Mouse (Mus musculus): ENCODE measurements around the gene Myoz2. TPM values are rescaled to one million over a fixed set of nuclear protein-coding genes. Genes with fewer than 3 reads are reported as not detected.

Myoz2 gene
- total and polyA plus RNA-seq, 3 experiments: 691 to 1,834 (median 1,454) TPM

GRCm38 (mm10) chr3:123025634-123026033 lies 9.2 kb downstream of the Myoz2 start:
- Histone ChIP-seq H3K27ac (no peak overlapping the region), H3K4me3 (no peak overlapping the region), H3K79me2 (replicated peaks; ENCODE audit: control insufficient read depth, insufficient read depth, low read length) (no peaks in the 10 kb centered on the region; the same call in 1 of the 2 replicates), H3K27me3 (ENCODE audit: control insufficient read depth, insufficient read depth, low read length) (no peaks in the 10 kb centered on the region), H3K9ac (ENCODE audit: low read depth, low read length) (no peak overlapping the region), H3K4me1 (ENCODE audit: control insufficient read depth, insufficient read depth, low read length) (no peaks in the 10 kb centered on the region; the same call in none of the 2 replicates), H3K36me3 (ENCODE audit: control insufficient read depth, insufficient read depth, low read length) (peaks cover 34% of the 10 kb centered on the region)
- DNase-seq: no peak
- WGBS: 66% methylated on average over 3 of the region's 3 CpGs
- intact Hi-C loops (cut with DNase I): no loop called here
- TF ChIP-seq CTCF (IDR thresholded peaks at IDR 0.05) (no peak), EP300 (IDR thresholded peaks at IDR 0.05; ENCODE audit: insufficient read depth, low read depth, low read length) (no peak), POLR2A (IDR thresholded peaks at IDR 0.05; ENCODE audit: insufficient read depth, low read depth, low read length) (no peak)

DNA sequence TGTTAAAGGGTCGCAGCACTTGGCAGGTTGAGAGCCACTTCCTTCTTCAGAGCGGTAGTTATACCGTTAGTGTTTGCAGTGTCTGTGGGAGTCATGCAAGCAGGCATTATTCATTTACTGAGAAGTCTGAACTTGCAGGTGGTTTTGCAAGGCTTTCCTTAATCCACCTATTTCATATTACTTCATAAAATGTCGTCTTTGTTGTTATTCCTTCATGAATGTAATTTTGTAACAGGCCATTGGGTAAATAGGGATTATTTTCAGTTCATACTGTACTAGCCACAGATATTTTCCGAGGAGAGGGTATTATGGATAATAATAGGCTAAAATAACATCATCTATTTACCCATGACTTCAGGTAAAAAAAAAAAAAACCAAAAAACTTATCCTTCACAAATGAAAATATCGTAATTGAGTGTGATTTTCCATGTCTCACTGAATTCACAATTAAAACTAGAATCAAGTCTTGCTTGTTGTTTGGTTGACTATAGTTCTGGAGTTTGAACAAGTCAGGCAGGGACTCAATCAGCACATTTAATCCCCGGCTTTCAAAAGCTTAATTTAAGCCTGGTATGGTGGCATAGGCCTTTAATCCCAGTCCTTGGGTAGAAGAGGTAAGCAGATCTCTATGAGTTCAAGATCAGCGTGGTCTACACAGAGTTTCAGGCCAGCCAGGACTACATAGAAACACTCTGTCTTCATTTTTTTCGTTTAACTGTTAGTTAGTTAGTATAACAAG lies 10.2 kb downstream of the Myoz2 start:
- WGBS: 67% methylated on average over 9 of the region's 9 CpGs
- Histone ChIP-seq H3K4me1 (ENCODE audit: control insufficient read depth, insufficient read depth, low read length) (no peaks in the 10 kb centered on the region; the same call in none of the 2 replicates), H3K79me2 (replicated peaks; ENCODE audit: control insufficient read depth, insufficient read depth, low read length) (no peaks in the 10 kb centered on the region; the same call in 1 of the 2 replicates), H3K27me3 (ENCODE audit: control insufficient read depth, insufficient read depth, low read length) (no peaks in the 10 kb centered on the region), H3K36me3 (ENCODE audit: control insufficient read depth, insufficient read depth, low read length) (peaks cover 35% of the 10 kb centered on the region), H3K27ac (no peak overlapping the region), H3K9ac (ENCODE audit: low read depth, low read length) (no peak overlapping the region), H3K4me3 (no peak overlapping the region)
- TF ChIP-seq EP300 (IDR thresholded peaks at IDR 0.05; ENCODE audit: insufficient read depth, low read depth, low read length) (no peak), POLR2A (IDR thresholded peaks at IDR 0.05; ENCODE audit: insufficient read depth, low read depth, low read length) (no peak), CTCF (IDR thresholded peaks at IDR 0.05) (no peak)
- DNase-seq: no peak
- intact Hi-C loops (cut with DNase I): no loop called here

DNA sequence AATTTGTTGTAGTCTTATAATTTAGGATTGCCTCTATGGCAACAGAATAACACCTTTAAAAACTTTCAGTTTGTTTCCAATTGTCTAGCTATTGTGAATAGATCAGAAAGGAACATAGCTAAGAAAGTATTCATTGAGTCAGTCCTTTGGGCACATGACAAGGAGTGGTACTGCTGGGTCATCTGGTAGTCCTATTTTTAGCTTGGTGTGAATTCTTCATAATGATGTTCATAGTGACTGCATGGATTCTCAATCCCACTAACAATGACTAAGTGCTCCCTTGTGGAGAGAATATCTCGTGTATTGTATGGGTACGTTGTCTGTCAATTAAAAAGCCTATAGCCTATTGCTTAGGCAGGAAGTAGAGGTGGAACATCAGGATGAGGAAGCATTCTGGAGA lies 16.0 kb downstream of the Myoz2 start:
- H3K9ac ChIP-seq (ENCODE audit: low read depth, low read length): no peak overlapping the region
- peak overlapping the region; percentile 61 for H3K27ac ChIP-seq

DNA sequence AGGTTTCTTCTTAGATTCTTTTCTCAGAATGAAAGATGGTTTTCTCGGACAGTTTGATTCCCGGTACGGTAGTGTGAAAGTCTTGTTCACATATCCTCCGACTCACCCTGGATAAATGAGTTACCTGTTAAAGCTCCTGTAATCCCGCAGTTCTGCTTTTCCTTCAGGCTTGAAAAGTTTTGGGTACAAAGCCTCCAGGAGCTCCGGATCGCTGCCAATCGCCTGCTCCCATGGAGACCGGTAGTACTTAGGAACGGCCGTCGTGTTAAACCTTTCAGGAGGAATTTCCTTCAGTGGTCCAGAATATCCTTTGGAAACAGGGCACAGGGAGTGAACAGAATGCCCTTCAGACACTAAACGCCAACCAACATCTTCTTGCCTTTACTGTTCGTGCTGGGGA lies 21.3 kb downstream of the Myoz2 start:
- Histone ChIP-seq H3K4me1 (ENCODE audit: control insufficient read depth, insufficient read depth, low read length) (no peaks in the 10 kb centered on the region; the same call in 1 of the 2 replicates), H3K79me2 (replicated peaks; ENCODE audit: control insufficient read depth, insufficient read depth, low read length) (no peaks in the 10 kb centered on the region; the same call in 1 of the 2 replicates), H3K36me3 (ENCODE audit: control insufficient read depth, insufficient read depth, low read length) (peaks cover 3% of the 10 kb centered on the region; the same call in 1 of the 2 replicates), H3K27ac (no peak overlapping the region), H3K4me3 (no peak overlapping the region), H3K27me3 (ENCODE audit: control insufficient read depth, insufficient read depth, low read length) (no peaks in the 10 kb centered on the region), H3K9ac (ENCODE audit: low read depth, low read length) (no peak overlapping the region)
- DNase-seq: no peak
- TF ChIP-seq EP300 (IDR thresholded peaks at IDR 0.05; ENCODE audit: insufficient read depth, low read depth, low read length) (no peak), CTCF (IDR thresholded peaks at IDR 0.05) (no peak), POLR2A (IDR thresholded peaks at IDR 0.05; ENCODE audit: insufficient read depth, low read depth, low read length) (no peak)
- intact Hi-C loops (cut with DNase I): no loop called here
- 91% methylated on average over 14 of the region's 14 CpGs for WGBS

More for the DNA sequence above, 16.0 kb downstream of the Myoz2 start:
- Histone ChIP-seq H3K36me3 (ENCODE audit: control insufficient read depth, insufficient read depth, low read length) (peaks cover 14% of the 10 kb centered on the region), H3K79me2 (replicated peaks; ENCODE audit: control insufficient read depth, insufficient read depth, low read length) (no peaks in the 10 kb centered on the region), H3K4me1 (ENCODE audit: control insufficient read depth, insufficient read depth, low read length) (no peaks in the 10 kb centered on the region; the same call in 1 of the 2 replicates), H3K4me3 (no peak overlapping the region), H3K27me3 (ENCODE audit: control insufficient read depth, insufficient read depth, low read length) (no peaks in the 10 kb centered on the region)
- intact Hi-C loops (cut with DNase I): no loop called here
- TF ChIP-seq EP300 (IDR thresholded peaks at IDR 0.05; ENCODE audit: insufficient read depth, low read depth, low read length) (no peak), POLR2A (IDR thresholded peaks at IDR 0.05; ENCODE audit: insufficient read depth, low read depth, low read length) (no peak), CTCF (IDR thresholded peaks at IDR 0.05) (no peak)
- 44% methylated on average over 2 of the region's 2 CpGs for WGBS
- DNase-seq: no peak

DNA sequence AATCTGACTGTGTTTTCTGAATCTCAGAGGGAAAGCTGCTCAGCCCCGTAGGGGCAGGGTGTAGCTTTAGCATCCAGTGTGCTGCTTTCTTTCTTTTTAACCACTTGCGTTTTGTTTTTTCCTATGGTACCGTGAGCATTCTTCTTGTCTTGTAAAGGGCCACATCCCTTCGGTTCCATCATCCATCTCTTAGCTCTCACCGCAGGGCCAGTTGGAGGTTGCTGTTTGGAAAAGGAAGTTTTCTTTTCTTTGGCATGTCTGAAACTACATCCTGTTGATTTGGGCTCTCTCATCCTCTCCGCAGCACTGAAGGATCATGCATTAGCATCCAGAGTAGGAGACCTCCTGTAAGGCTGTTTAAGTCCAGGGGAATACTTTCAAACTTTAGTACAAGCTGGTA lies 25.4 kb downstream of the Myoz2 start:
- Histone ChIP-seq H3K27me3 (ENCODE audit: control insufficient read depth, insufficient read depth, low read length) (no peaks in the 10 kb centered on the region), H3K4me3 (no peak overlapping the region), H3K36me3 (ENCODE audit: control insufficient read depth, insufficient read depth, low read length) (peaks cover 3% of the 10 kb centered on the region; the same call in 1 of the 2 replicates), H3K4me1 (ENCODE audit: control insufficient read depth, insufficient read depth, low read length) (no peaks in the 10 kb centered on the region), H3K9ac (ENCODE audit: low read depth, low read length) (no peak overlapping the region), H3K79me2 (replicated peaks; ENCODE audit: control insufficient read depth, insufficient read depth, low read length) (no peaks in the 10 kb centered on the region; the same call in 1 of the 2 replicates), H3K27ac (no peak overlapping the region; the same call in 1 of the 2 replicates)
- DNase-seq: no peak
- TF ChIP-seq EP300 (IDR thresholded peaks at IDR 0.05; ENCODE audit: insufficient read depth, low read depth, low read length) (no peak), POLR2A (IDR thresholded peaks at IDR 0.05; ENCODE audit: insufficient read depth, low read depth, low read length) (no peak), CTCF (IDR thresholded peaks at IDR 0.05) (no peak)
- intact Hi-C loops (cut with DNase I): no loop called here
- WGBS: 33% methylated on average over 6 of the region's 6 CpGs

- Histone ChIP-seq H3K36me3 (ENCODE audit: control insufficient read depth, insufficient read depth, low read length) (peaks cover 3% of the 10 kb centered on the region; the same call in 1 of the 2 replicates), H3K79me2 (replicated peaks; ENCODE audit: control insufficient read depth, insufficient read depth, low read length) (no peaks in the 10 kb centered on the region; the same call in 1 of the 2 replicates), H3K4me3 (no peak overlapping the region), H3K27me3 (ENCODE audit: control insufficient read depth, insufficient read depth, low read length) (no peaks in the 10 kb centered on the region), H3K4me1 (ENCODE audit: control insufficient read depth, insufficient read depth, low read length) (no peaks in the 10 kb centered on the region), H3K9ac (ENCODE audit: low read depth, low read length) (no peak overlapping the region), H3K27ac (no peak overlapping the region)
- no peak for TF ChIP-seq CTCF (IDR thresholded peaks at IDR 0.05)
- TF ChIP-seq POLR2A (IDR thresholded peaks at IDR 0.05; ENCODE audit: insufficient read depth, low read depth, low read length): no peak
- TF ChIP-seq EP300 (IDR thresholded peaks at IDR 0.05; ENCODE audit: insufficient read depth, low read depth, low read length): no peak
- WGBS: 62% methylated on average over 10 of the region's 10 CpGs
- intact Hi-C loops (cut with DNase I): no loop called here
- no peak for DNase-seq
Observed at GRCm38 (mm10) chr3:123007386-123007785, 27.4 kb downstream of the Myoz2 start.
